Mouse (Mus musculus): ENCODE data around the gene Oas1g. TPM values are rescaled to one million over a fixed set of nuclear protein-coding genes. Genes with fewer than 3 reads are reported as not detected.
"Not testable (repeated sequence)": the region's sequence is repeated elsewhere in the genome, so short reads cannot be mapped to it uniquely, and the experiment has no call there.

Oas1g gene
- polyA plus RNA-seq, 1 experiment from 2014 or later, result 0.46 TPM

DNA sequence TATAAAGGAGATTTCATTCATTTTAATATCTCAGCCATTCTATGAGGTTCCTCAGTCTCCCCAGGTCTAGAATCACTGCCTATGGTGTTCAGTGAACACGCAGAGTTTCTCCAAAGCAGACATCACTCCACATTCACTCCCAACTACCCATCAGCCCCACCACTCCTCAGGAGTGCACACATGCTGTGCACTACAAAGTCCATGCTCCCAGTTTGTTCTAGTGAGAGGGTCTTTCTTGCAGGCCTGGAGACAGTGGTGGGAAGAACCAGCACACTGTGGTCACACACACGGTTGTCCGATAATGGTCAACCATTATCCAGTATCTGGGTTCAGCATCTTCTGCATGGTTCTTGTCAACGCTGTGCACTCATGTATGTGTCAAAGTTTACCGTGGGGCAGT lies 14.6 kb upstream of the Oas1g start:
- H3K36me3 ChIP-seq, result no peaks in the 10 kb centered on the region
- no peak overlapping the region for H3K27ac ChIP-seq
- 77% methylated on average over 5 of the region's 5 CpGs for WGBS (ENCODE audit: insufficient replicate concordance)

DNA sequence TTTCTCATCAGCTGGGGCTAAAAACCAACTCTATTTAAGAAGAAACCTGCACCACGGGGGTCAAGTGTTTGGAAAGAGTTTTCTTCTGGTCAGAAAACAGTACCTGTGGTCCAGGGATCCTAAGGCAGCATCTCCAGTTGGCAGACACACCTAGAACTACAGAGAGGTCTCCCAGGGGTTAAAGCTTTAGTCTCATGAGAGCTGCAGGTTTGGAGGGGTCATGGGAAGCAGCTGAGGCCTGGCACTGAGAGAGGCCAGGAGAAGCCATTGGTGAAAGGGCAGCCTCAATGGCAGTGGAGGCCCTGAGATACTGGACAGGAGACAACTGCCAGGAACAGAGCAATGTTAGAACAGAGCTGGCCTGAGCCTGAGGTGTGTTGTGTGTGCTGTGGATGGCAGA lies 13.3 kb upstream of the Oas1g start:
- H3K4me3 ChIP-seq (replicated peaks), result no peak overlapping the region
- ATAC-seq (ENCODE audit: low read depth) (no peak), DNase-seq (no peak)
- H3K4me2 ChIP-seq, result no peak overlapping the region
- H3K27me3 ChIP-seq, result no peaks in the 10 kb centered on the region
- WGBS (ENCODE audit: insufficient replicate concordance), result 21% methylated on average over 1 of the region's 1 CpGs
- H3K36me3 ChIP-seq, result no peaks in the 10 kb centered on the region
- H3K27ac ChIP-seq, result no peak overlapping the region
- H3K9ac ChIP-seq, result no peak overlapping the region
- no peaks in the 10 kb centered on the region for H3K9me3 ChIP-seq (replicated peaks)
- H3K4me1 ChIP-seq (replicated peaks), result no peaks in the 10 kb centered on the region

More for the DNA sequence above, 14.6 kb upstream of the Oas1g start:
- ATAC-seq (ENCODE audit: low read depth) (no peak), DNase-seq (no peak)
- no peaks in the 10 kb centered on the region for H3K4me1 ChIP-seq (replicated peaks)
- H3K9me3 ChIP-seq (replicated peaks), result no peaks in the 10 kb centered on the region
- no peak overlapping the region for H3K9ac ChIP-seq
- H3K27me3 ChIP-seq, result no peaks in the 10 kb centered on the region
- no peak overlapping the region for H3K4me3 ChIP-seq (replicated peaks)
- H3K4me2 ChIP-seq, result no peak overlapping the region

GRCm38 (mm10) chr5:120898726-120899125 lies 11.3 kb upstream of the Oas1g start:
- Histone ChIP-seq H3K4me1 (replicated peaks) (no peaks in the 10 kb centered on the region), H3K4me2 (no peak overlapping the region), H3K9ac (no peak overlapping the region), H3K27ac (no peak overlapping the region), H3K4me3 (replicated peaks) (no peak overlapping the region), H3K36me3 (no peaks in the 10 kb centered on the region), H3K27me3 (no peaks in the 10 kb centered on the region), H3K9me3 (replicated peaks) (no peaks in the 10 kb centered on the region)
- DNase-seq, result no peak
- ATAC-seq (ENCODE audit: low read depth), result no peak

- ATAC-seq (ENCODE audit: low read depth), result no peak
- Histone ChIP-seq H3K9me3 (replicated peaks) (no peaks in the 10 kb centered on the region), H3K27me3 (no peaks in the 10 kb centered on the region), H3K27ac (no peak overlapping the region), H3K9ac (no peak overlapping the region), H3K36me3 (no peaks in the 10 kb centered on the region), H3K4me1 (replicated peaks) (no peaks in the 10 kb centered on the region), H3K4me3 (replicated peaks) (no peak overlapping the region), H3K4me2 (no peak overlapping the region)
- DNase-seq, result no peak
- 69% methylated on average over 6 of the region's 6 CpGs for WGBS (ENCODE audit: insufficient replicate concordance)
These were observed 10.9 kb upstream of the Oas1g start for GRCm38 (mm10) chr5:120898307-120898706.

- Histone ChIP-seq H3K4me3 (replicated peaks) (no peak overlapping the region), H3K36me3 (no peaks in the 10 kb centered on the region), H3K27ac (no peak overlapping the region), H3K9ac (no peak overlapping the region), H3K9me3 (replicated peaks) (no peaks in the 10 kb centered on the region), H3K27me3 (no peaks in the 10 kb centered on the region), H3K4me2 (no peak overlapping the region), H3K4me1 (replicated peaks) (no peaks in the 10 kb centered on the region)
- ATAC-seq (ENCODE audit: low read depth), result no peak
- 75% methylated on average over 11 of the region's 11 CpGs for WGBS (ENCODE audit: insufficient replicate concordance)
- no peak for DNase-seq
These were observed 8.0 kb upstream of the Oas1g start for GRCm38 (mm10) chr5:120895231-120895900.

DNA sequence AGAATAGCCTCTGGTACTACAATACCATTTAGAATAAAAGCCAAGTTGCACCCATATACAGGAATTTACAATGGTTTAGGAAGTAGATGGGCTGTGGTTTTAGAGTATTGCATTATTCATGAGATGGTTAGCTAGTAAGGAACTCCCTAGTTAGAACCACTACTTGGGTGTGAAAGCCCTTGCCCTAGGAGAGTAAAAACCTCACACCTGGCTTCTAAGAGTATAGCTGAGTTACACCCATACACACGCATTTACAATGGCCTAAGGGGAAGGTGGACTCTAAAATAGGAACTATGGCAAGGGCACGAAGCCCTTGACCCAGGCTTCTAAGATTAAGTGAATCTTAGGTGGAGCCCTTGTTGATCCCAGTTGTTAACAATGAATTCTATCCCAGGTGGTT lies 7.3 kb upstream of the Oas1g start:
- not testable (repeated sequence) for H3K36me3 ChIP-seq; H3K27me3 ChIP-seq; H3K4me3 ChIP-seq (replicated peaks); H3K4me1 ChIP-seq (replicated peaks); H3K4me2 ChIP-seq; H3K9ac ChIP-seq; ATAC-seq (ENCODE audit: low read depth); H3K9me3 ChIP-seq (replicated peaks); DNase-seq; H3K27ac ChIP-seq
- 44% methylated on average over 2 of the region's 2 CpGs for WGBS (ENCODE audit: insufficient replicate concordance)

GRCm38 (mm10) chr5:120893866-120894265 lies 6.5 kb upstream of the Oas1g start:
- ATAC-seq (ENCODE audit: low read depth); H3K4me3 ChIP-seq (replicated peaks); H3K4me2 ChIP-seq; H3K9ac ChIP-seq; H3K9me3 ChIP-seq (replicated peaks); H3K36me3 ChIP-seq; H3K4me1 ChIP-seq (replicated peaks); DNase-seq; H3K27ac ChIP-seq; H3K27me3 ChIP-seq: not testable (repeated sequence)
- WGBS (ENCODE audit: insufficient replicate concordance), result 68% methylated on average over 4 of the region's 4 CpGs

- Histone ChIP-seq H3K9ac (no peak overlapping the region), H3K4me3 (replicated peaks) (no peak overlapping the region), H3K27me3 (no peaks in the 10 kb centered on the region), H3K4me2 (no peak overlapping the region), H3K27ac (no peak overlapping the region), H3K9me3 (replicated peaks) (no peaks in the 10 kb centered on the region), H3K4me1 (replicated peaks) (no peaks in the 10 kb centered on the region), H3K36me3 (no peaks in the 10 kb centered on the region)
- 57% methylated on average over 2 of the region's 2 CpGs for WGBS (ENCODE audit: insufficient replicate concordance)
- ATAC-seq (ENCODE audit: low read depth) (no peak), DNase-seq (no peak)
These were observed 4.8 kb upstream of the Oas1g start for GRCm38 (mm10) chr5:120892243-120892660.

DNA sequence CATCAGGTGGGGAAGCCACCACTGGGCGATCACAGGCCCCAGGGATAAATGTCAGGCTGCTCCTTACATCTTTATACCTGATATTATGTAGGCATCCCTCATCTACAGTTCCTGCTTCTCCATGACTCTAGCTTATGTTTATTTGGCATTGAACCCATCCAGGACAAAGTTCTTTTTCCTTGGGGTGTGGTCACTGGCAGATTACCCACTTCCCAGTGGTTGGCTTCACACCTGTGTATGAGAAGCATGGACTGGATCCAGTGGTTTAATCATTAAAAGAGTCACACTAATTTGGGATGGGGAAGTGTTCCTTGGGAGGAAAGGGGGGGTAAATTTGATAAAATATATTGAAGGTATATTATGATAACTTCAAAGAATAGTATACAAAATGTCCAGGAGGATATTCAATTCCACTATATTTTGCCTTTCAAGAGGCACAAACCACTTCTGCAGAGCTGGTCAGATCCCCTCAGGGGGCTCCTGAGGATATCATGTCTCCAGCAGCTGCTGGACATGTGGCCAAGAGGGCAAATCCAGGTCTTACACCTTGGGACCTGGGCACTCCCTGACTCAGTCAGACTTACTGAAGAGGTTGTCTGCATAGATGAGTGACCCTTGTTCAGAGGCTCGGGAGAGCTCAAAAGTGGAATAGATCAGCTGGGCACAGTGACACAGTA lies 4.3 kb upstream of the Oas1g start:
- ATAC-seq (ENCODE audit: low read depth); H3K4me3 ChIP-seq (replicated peaks); H3K27ac ChIP-seq; H3K36me3 ChIP-seq; H3K9me3 ChIP-seq (replicated peaks); H3K27me3 ChIP-seq; H3K9ac ChIP-seq; H3K4me2 ChIP-seq; H3K4me1 ChIP-seq (replicated peaks); DNase-seq: not testable (repeated sequence)
- WGBS (ENCODE audit: insufficient replicate concordance), result 60% methylated on average over 2 of the region's 2 CpGs

GRCm38 (mm10) chr5:120890991-120891390 lies 3.6 kb upstream of the Oas1g start:
- Histone ChIP-seq H3K27me3 (no peaks in the 10 kb centered on the region), H3K9ac (no peak overlapping the region), H3K9me3 (replicated peaks) (no peaks in the 10 kb centered on the region), H3K4me3 (replicated peaks) (no peak overlapping the region), H3K4me1 (replicated peaks) (no peaks in the 10 kb centered on the region), H3K27ac (no peak overlapping the region), H3K36me3 (no peaks in the 10 kb centered on the region), H3K4me2 (no peak overlapping the region)
- WGBS (ENCODE audit: insufficient replicate concordance), result 27% methylated on average over 3 of the region's 3 CpGs
- ATAC-seq (ENCODE audit: low read depth) (no peak), DNase-seq (no peak)

DNA sequence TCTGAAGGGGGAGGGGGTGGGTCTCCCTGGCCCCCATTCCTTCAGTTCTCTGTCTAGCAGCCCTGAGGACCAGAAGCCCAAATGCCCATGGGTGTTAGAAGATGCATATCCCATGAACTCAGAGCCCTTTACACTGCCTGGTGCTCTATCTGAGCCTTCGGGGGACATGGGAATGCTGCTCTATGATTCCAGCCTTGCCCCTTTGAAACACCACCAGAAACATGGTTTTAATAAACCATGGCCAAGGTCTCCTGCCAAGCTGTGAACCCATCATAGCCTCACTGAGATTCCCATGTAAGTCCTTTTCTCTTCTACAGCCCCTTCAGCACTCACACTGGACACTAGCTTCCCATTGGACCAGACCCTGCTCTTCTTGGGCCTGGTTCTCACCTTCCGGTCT lies 2.6 kb upstream of the Oas1g start:
- Histone ChIP-seq H3K9ac (no peak overlapping the region), H3K9me3 (replicated peaks) (no peaks in the 10 kb centered on the region), H3K27me3 (no peaks in the 10 kb centered on the region), H3K27ac (no peak overlapping the region), H3K4me2 (no peak overlapping the region), H3K36me3 (no peaks in the 10 kb centered on the region), H3K4me3 (replicated peaks) (no peak overlapping the region), H3K4me1 (replicated peaks) (no peaks in the 10 kb centered on the region)
- DNase-seq, result no peak
- 57% methylated on average over 2 of the region's 2 CpGs for whole genome bisulfite sequencing (ENCODE audit: insufficient replicate concordance)
- no peak for ATAC-seq (ENCODE audit: low read depth)

DNA sequence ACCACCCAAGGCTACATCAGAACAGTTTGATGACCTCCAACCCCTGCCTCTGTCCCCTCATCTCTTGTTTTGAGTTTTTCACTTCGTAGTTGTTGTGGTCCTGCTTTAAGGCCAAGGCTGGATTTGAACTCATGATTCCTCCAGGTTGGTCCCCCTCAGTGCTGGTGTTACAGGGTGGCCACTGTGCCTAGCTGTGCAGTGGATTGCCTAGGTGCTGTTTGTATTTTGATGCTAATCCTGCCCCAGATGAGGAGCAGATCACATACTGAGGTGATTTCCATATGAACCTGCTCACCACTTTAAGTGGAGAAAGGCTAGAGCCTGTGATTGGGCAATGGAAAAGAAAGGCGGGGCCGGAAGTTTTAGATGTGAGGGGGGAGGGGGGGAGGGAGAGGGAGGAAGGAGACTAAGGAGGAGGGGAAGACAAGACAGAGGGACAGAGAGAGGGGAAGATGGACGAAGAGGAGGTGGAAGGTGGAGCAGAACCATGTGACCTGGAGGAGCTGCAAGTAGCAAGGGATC lies 942 bp upstream of the Oas1g start:
- not testable (repeated sequence) for H3K27me3 ChIP-seq; H3K36me3 ChIP-seq; H3K9ac ChIP-seq; H3K9me3 ChIP-seq (replicated peaks); H3K27ac ChIP-seq; H3K4me2 ChIP-seq; DNase-seq; H3K4me3 ChIP-seq (replicated peaks); H3K4me1 ChIP-seq (replicated peaks); ATAC-seq (ENCODE audit: low read depth)
- WGBS (ENCODE audit: insufficient replicate concordance), result 23% methylated on average over 4 of the region's 4 CpGs

Data from liver, embryonic 13.5 days (tissue).